Mouse (Mus musculus): Measurements from ENCODE around the gene Slc5a3. TPM values are rescaled to one million over a fixed set of nuclear protein-coding genes. Genes with fewer than 3 reads are reported as not detected.

Gene Slc5a3
- 6.1 TPM for polyA plus RNA-seq (2015; fragmentation: Illumina TruSeq; extraction: RNeasy Lipid Tissue Mini Kit (QIAGEN cat#74804); ENCODE audit: insufficient read depth, low replicate concordance)

DNA sequence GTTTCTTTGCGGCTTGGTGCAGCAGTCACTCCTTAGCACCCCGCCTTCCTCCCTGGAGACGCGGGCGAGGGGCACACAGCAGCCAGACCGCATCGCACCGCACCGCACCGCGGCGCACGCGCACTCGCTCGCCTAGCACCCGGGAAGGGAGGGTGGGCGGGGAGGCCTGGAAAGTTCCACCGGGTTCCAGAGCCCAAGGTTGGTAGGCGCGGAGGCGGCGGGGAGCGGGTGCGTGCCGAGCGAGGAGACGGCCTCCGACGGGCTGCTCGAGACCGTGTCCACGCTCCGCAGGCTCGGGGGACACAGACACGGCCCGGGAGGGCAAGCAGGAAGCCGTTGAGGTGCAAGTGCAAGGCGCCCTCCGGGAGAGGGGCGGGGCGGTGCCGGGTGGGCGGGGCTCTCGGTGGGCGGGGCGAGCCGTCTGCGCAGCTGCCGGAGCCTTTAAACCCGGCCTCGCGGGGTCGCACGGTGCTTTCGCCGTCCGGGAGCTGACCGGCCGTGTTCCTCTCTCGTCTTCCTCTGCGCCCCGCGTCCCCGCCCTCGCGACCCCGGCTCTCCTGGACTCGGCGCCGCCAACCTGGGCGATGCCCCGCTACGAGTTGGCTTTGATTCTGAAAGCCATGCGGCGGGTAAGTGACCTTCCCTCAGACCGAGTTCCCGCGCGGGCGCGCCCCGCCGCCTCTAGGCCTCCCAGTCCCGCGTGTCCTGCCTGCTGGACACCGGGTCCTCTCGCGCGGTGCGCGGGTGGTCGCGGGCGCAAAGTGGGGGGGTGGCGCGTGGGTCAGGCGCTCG is at the start of gene Slc5a3, which contains the start of the genes Mrps6 and Gm49711:
TSS of gene Slc5a3 (plus strand) at position 471 of the 792 bp plus-strand sequence.
TSS of gene Mrps6 (plus strand) at position 419 of the 792 bp plus-strand sequence.
TSS of gene Gm49711 (plus strand) at position 465 of the 792 bp plus-strand sequence.

Other genes with a start within 250 kb of the Slc5a3 start
- gene Mrps6, start 52 bp upstream of the Slc5a3 start, polyA plus RNA-seq (2015; fragmentation: Illumina TruSeq; extraction: RNeasy Lipid Tissue Mini Kit (QIAGEN cat#74804); ENCODE audit: insufficient read depth, low replicate concordance): 28.5 TPM
- not detected for gene Gm49711, start within 50 bp of the Slc5a3 start, polyA plus RNA-seq (2015; fragmentation: Illumina TruSeq; extraction: RNeasy Lipid Tissue Mini Kit (QIAGEN cat#74804); ENCODE audit: insufficient read depth, low replicate concordance)
- gene Kcne2, start 234.1 kb downstream of the Slc5a3 start, polyA plus RNA-seq (2015; fragmentation: Illumina TruSeq; extraction: RNeasy Lipid Tissue Mini Kit (QIAGEN cat#74804); ENCODE audit: insufficient read depth, low replicate concordance): not detected
- 88.4 TPM for gene Smim11, start 243.0 kb downstream of the Slc5a3 start, polyA plus RNA-seq (2015; fragmentation: Illumina TruSeq; extraction: RNeasy Lipid Tissue Mini Kit (QIAGEN cat#74804); ENCODE audit: insufficient read depth, low replicate concordance)